Mouse (Mus musculus) ES-Bruce4 (cell line): ENCODE results near the gene Gse1.

Source experiments
- CTCF ChIP-seq: IDR thresholded peaks from one replicate; pipeline ENCODE4 v1.8.1; 2011; ENCODE audit warnings: low read depth, low read length
- POLR2A ChIP-seq: IDR thresholded peaks from one replicate; pipeline ENCODE4 v1.8.1; 2011; ENCODE audit warnings: low read length; ENCODE audit not compliant: insufficient read depth

DNA sequence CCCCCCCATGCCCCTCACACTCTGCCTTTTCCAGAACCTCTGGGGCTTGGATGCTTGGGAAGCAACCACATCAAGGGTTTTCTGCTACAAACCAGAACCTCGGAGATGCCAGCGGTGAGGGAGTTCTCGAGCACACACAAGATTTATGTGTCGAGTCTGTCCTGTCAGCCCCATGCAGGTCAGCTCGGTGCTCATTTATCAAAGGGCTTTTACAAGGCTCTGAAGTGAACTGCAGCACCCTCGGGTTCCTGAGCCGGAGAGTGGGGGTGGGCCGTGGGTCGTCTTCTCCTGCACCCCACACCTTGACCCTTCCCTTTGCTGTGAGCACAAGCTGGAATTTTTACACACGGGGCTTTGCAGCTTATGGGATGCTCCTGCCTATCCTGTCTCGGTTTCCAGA is 5.7 kb upstream of the Gse1 start:
- no peak for TF ChIP-seq POLR2A
- no peak for TF ChIP-seq CTCF
